Mouse (Mus musculus): ENCODE data around the gene Ikzf2. TPM values are rescaled to one million over a fixed set of nuclear protein-coding genes. Genes with fewer than 3 reads are reported as not detected.
A peak's percentile ranks its signal among the peaks of the same experiment; 100 is the strongest.

Ikzf2 gene
- polyA plus RNA-seq, 1 experiment from 2014 or later: 1.7 TPM

DNA sequence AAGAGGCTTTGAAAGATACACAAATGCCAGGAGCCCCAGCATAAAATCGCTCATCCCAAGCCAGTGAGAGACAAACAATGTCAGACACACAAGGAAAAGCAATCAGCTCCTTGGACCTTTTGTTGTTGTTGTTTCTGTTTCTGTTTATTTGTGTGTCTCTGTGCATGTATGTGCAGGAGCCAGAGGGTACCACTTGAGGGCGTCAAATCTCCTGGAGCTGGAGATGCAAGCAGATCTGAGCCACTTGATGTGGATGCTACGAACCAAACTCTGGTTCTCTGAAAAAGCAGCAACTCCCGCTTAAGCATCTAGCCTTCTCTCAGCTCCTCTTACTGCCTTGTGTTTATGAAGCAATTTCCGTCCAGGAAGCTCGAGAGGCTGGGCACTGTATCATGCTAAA lies 198.4 kb downstream of the Ikzf2 start:
- no peaks in the 10 kb centered on the region for H3K9me3 ChIP-seq (replicated peaks; ENCODE audit: low read length)
- 52% methylated on average over 6 of the region's 6 CpGs for WGBS

More for the DNA sequence above, 198.4 kb downstream of the Ikzf2 start:
- ATAC-seq (replicated peaks; ENCODE audit: low FRiP score, low read depth) (0 out of 2 replicates have a peak, but pooled peaks have one; percentile 21), DNase-seq (ENCODE audit: low spot score) (no peak)
- no peaks in the 10 kb centered on the region for H3K36me3 ChIP-seq (ENCODE audit: insufficient read depth, low read length)
- H3K27me3 ChIP-seq (ENCODE audit: insufficient read depth, low read length): no peaks in the 10 kb centered on the region
- H3K4me2 ChIP-seq (ENCODE audit: low read length): no peak overlapping the region
- no peak overlapping the region for H3K4me3 ChIP-seq (replicated peaks; ENCODE audit: low read depth, low read length)
- no peaks in the 10 kb centered on the region for H3K4me1 ChIP-seq (replicated peaks; ENCODE audit: insufficient read depth, low read length)
- peak; percentile 22; the same call in 1 of the 2 replicates for TF ChIP-seq CTCF (IDR thresholded peaks at IDR 0.05; ENCODE audit: low read depth)
- H3K27ac ChIP-seq: no peak overlapping the region
- H3K9ac ChIP-seq (ENCODE audit: low read depth, low read length): no peak overlapping the region

Other genes with a start within 250 kb of the Ikzf2 start
- gene Spag16, start 139.7 kb upstream of the Ikzf2 start, polyA plus RNA-seq (2015; fragmentation: Nextera tagmentation; extraction: Ambion mirVana): 0.56 and 0.71 TPM in 2 replicates

All from kidney, postnatal 0 days (tissue).